Mouse (Mus musculus) liver, embryonic 13.5 days (tissue): ENCODE results near the gene Zbtb48. TPM values are rescaled to one million over a fixed set of nuclear protein-coding genes. Genes with fewer than 3 reads are reported as not detected.
A peak's percentile ranks its signal among the peaks of the same experiment; 100 is the strongest.

Experiments used
- ATAC-seq: fragments of 200-750 bp; cut with Nextera tagmentation; 2 replicates; pipeline ENCODE4 v1.8.0; 2017; ENCODE audit warnings: low read depth, mild to moderate bottlenecking, moderate number of reproducible peaks, moderate library complexity
- DNase-seq: peaks from one replicate; pipeline ENCODE4 v3.0.0; 2022
- H3K27ac ChIP-seq: fragments of 300-500 bp; sonication (generic); 2 replicates; pipeline ENCODE4 v1.5.1; 2015; ENCODE audit warnings: moderate library complexity, mild to moderate bottlenecking, inconsistent platforms
- H3K27me3 ChIP-seq: fragments of 300-500 bp; sonication (generic); 2 replicates; pipeline ENCODE4 v1.6.1; 2015; ENCODE audit warnings: mild to moderate bottlenecking, inconsistent platforms
- H3K36me3 ChIP-seq: fragments of 300-500 bp; sonication (generic); 2 replicates; pipeline ENCODE4 v1.6.1; 2015; ENCODE audit warnings: mild to moderate bottlenecking, inconsistent platforms
- H3K4me1 ChIP-seq: fragments of 300-500 bp; sonication (generic); replicated peaks from 2 replicates; pipeline ENCODE4 v1.6.1; 2015; ENCODE audit warnings: inconsistent platforms
- H3K4me2 ChIP-seq: fragments of 300-500 bp; sonication (generic); 2 replicates; pipeline ENCODE4 v1.6.1; 2015; ENCODE audit warnings: inconsistent platforms, mild to moderate bottlenecking, moderate library complexity
- H3K4me3 ChIP-seq: fragments of 300-500 bp; sonication (generic); replicated peaks from 2 replicates; pipeline ENCODE4 v1.5.1; 2015; ENCODE audit warnings: mild to moderate bottlenecking, inconsistent platforms
- H3K9ac ChIP-seq: fragments of 300-500 bp; sonication (generic); 2 replicates; pipeline ENCODE4 v1.6.1; 2015; ENCODE audit warnings: mild to moderate bottlenecking, inconsistent platforms
- H3K9me3 ChIP-seq: fragments of 300-500 bp; sonication (generic); replicated peaks from 2 replicates; pipeline ENCODE4 v1.6.1; 2016; ENCODE audit warnings: inconsistent platforms
- WGBS: fragments of 180-500 bp; shearing (Covaris S2); methylation state at CpG from one replicate; pipeline ENCODE4 v1.1.7; 2015; ENCODE audit not compliant: insufficient replicate concordance; 5-methylcytosine and 5-hydroxymethylcytosine counted together
- polyA plus RNA-seq: library from polyadenylated mRNA; unstranded; fragments of >200 nt; fragmentation: Nextera tagmentation; extraction: Ambion mirVana; gene quantifications from 2 replicates; pipeline ENCODE4 v1.2.1, GENCODE M21; 2015

The Zbtb48 gene
- polyA plus RNA-seq, 1 experiment from 2014 or later: 7.2 TPM

DNA sequence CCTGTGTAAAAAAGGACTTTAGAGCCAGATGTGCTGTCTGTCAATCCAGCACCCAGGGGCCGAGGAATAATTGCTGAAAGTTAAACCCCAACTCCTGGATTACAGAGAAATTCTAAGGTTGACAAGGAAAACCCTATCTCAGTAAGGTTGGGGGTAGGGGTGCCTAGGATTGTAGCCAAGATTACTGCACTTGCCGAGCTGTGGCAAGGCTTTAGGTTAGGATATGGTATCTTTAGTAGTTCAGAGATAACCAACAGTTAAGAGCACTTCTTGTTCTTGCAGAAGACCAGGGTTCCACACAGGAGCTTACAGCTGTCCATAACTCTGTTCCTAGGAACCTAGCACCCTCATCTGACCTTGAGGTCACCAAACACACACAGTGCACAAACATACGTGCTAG is 29.8 kb downstream of the Zbtb48 start:
- 49% methylated on average over 3 of the region's 3 CpGs for WGBS
- peak overlapping the region; percentile 97 for H3K4me3 ChIP-seq
- H3K9me3 ChIP-seq: no peaks in the 10 kb centered on the region
- H3K27ac ChIP-seq: peak overlapping the region; percentile 14; the same call in 1 of the 2 replicates
- H3K4me1 ChIP-seq: peaks cover 44% of the 10 kb centered on the region
- DNase-seq: no peak
- H3K9ac ChIP-seq: peak overlapping the region; percentile 92
- peak overlapping the region; percentile 73 for H3K4me2 ChIP-seq
- peaks cover 26% of the 10 kb centered on the region for H3K27me3 ChIP-seq
- no peak for ATAC-seq
- H3K36me3 ChIP-seq: peaks cover under 1% of the 10 kb centered on the region

DNA sequence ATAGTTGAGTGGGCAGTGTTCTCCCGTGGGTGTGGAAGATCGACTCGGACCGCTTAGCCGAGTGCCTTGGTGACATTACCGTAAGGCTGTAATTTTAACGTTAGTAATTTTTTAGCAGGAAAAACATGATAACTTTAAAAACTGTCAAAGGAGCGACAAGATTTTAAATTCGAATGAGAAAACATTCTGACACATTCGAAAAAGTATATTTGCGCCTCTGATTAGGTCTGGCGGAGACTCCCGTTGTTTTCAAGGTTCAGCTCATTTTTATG is 30.6 kb downstream of the Zbtb48 start:
- Histone ChIP-seq H3K27ac (peak overlapping the region; percentile 94), H3K4me3 (peak overlapping the region; percentile 97), H3K4me2 (peak overlapping the region; percentile 73), H3K36me3 (peaks cover 9% of the 10 kb centered on the region), H3K4me1 (peaks cover 44% of the 10 kb centered on the region), H3K9ac (peak overlapping the region; percentile 92), H3K27me3 (peaks cover 34% of the 10 kb centered on the region), H3K9me3 (no peaks in the 10 kb centered on the region)
- 2% methylated on average over 13 of the region's 13 CpGs for WGBS
- DNase-seq (no peak), ATAC-seq (no peak)

DNA sequence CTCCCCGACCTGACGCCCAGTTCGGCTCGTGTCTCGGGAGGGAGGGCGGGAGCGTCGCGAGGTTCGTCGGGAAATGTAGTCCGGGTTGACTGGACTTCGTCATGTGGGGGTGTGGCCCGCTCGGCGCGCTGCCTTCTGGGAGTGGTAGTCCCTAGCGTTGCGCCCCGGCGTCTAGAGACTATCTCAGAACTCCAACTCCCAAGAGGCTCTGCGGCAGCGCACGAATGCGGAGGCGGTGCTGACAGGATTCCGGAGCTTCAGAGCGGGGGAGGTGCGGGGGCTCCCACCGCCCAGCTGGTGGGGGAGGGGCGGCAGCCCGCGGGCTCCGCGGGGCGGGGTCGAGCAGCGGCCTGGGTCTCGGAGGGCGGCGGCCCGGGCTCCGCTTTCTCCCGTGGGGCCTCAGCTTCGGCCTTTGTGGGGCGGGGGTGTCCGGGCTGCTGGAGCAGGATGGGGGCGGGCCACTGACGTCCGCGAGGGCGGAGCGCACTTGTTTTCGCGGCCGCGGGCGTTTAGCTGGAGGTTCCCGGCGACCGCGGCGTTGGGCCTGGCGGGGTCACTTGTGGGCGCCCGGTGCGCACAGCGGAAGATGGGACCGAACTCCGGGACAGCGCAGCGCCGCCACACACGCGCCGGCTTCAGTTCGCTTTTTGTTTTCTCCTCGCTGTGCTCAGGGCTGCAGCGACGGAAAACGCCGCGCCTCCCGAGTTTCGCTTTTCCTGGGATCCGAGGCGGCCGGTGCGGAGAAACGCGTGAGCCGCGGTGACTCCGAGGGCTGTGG is 31.1 kb downstream of the Zbtb48 start, which contains the start of gene Phf13:
Phf13 (minus strand) TSS at position 86 of the 778 bp plus-strand sequence.
- peaks cover 39% of the 10 kb centered on the region for H3K27me3 ChIP-seq
- H3K27ac ChIP-seq: peak within 1 kb of the TSS; percentile 94
- peaks cover 14% of the 10 kb centered on the region for H3K36me3 ChIP-seq
- H3K4me3 ChIP-seq: peak within 1 kb of the TSS; percentile 97
- DNase-seq (peak; percentile 98), ATAC-seq (peak; percentile 94)
- H3K9me3 ChIP-seq: no peaks in the 10 kb centered on the region
- H3K4me1 ChIP-seq: peaks cover 44% of the 10 kb centered on the region
- H3K9ac ChIP-seq: peak within 1 kb of the TSS; percentile 94
- under 1% methylated on average over 87 of the region's 94 CpGs for WGBS
- H3K4me2 ChIP-seq: peak within 1 kb of the TSS; percentile 100

DNA sequence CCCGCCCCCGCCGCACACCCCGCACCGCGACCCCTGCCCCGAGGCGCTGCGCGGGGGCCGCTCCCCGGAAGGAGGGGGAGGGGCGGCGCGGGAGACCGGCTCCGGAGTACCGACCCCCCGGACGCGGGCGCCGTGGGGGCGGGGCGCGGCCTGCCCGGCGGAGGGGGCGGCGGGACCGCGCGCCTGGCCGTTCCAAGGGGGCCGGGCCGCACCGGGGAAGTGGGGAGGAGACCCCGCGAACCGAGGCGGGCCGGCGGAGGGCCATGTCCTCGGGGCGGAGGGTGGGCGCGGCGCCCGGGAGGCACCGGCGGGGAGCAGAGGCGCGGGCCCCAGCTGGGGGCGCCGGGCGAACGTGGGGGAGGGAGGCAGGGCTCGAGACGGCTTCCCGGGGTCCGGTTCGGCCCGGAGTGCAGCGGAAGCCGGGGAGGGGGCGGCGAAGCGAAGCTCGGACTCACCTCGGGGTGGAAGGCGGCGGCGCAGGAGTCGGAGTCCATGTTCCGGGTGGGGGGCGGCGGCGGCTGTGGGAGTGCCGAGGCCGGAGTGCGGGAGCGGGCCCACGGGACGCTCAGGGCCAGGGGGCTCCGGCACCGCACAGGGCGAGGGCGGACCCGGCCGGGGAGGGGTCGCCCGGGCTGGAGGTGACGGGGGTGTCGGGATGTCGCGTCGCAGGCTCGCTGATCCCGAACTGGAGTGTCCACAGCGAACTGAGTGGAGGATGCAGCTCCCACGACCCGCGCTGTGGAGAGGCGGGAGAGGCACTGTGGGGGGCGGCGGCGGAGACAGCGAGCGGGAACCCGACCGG is 31.9 kb downstream of the Zbtb48 start:
- peaks cover 22% of the 10 kb centered on the region for H3K36me3 ChIP-seq
- H3K27ac ChIP-seq: peak overlapping the region; percentile 80
- H3K4me1 ChIP-seq: peaks cover 44% of the 10 kb centered on the region
- no peaks in the 10 kb centered on the region for H3K9me3 ChIP-seq
- H3K27me3 ChIP-seq: peaks cover 43% of the 10 kb centered on the region
- DNase-seq: no peak
- H3K4me3 ChIP-seq: peak overlapping the region; percentile 97
- no peak; the same call in 1 of the 2 replicates for ATAC-seq
- WGBS: under 1% methylated on average over 90 of the region's 111 CpGs
- H3K9ac ChIP-seq: peak overlapping the region; percentile 94
- peak overlapping the region; percentile 100 for H3K4me2 ChIP-seq

DNA sequence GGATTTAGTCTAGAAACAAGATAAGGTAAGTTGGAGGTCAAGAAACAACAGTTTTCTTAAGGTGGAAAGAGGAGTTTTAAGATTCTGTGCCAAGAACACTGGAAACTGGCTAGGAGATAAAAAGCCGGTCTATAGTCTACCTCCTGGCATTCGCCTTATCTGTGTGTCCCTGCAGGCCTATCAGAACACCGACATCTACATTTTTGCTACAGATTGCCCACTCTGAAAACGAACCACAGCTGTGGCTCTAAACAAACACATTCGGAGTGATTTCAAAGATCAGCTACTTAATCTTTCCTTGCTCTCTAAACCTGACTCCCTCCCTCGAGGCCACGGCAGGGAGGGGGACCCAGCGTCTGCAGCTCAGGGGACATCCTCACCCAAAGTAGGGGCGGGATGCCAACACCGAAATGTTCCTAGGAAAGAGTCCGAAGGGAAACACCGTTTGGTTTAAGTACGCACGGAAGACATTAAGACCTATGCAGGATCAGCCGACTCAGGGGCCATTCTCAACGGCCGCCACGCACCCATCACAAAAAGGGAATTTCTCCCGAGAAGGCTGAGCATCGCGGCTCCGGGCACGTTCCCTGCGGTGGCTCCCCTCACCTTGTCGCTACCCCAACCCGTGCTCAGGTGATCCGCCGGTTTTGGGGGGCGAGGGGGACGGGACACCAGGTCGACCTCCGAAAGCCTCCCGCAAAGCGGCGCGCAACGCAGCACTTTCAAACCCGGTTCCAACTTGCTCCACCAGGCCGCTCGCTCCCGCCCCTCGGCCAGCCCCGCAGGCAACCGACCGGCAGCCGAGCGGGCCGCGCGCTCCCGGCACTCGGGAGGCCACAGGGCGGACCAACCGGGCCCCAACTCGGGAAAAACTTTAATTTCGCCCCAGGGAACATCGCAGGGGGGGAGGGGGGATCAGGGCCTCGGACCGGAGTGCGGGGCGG is 33.0 kb downstream of the Zbtb48 start:
- DNase-seq (no peak), ATAC-seq (no peak)
- peak overlapping the region; percentile 100 for H3K4me2 ChIP-seq
- H3K9ac ChIP-seq: peak overlapping the region; percentile 94
- no peaks in the 10 kb centered on the region for H3K9me3 ChIP-seq
- peaks cover 43% of the 10 kb centered on the region for H3K27me3 ChIP-seq
- WGBS: 3% methylated on average over 59 of the region's 61 CpGs
- peaks cover 27% of the 10 kb centered on the region for H3K36me3 ChIP-seq
- peak overlapping the region; percentile 97 for H3K4me3 ChIP-seq
- H3K4me1 ChIP-seq: peaks cover 44% of the 10 kb centered on the region
- H3K27ac ChIP-seq: peak overlapping the region; percentile 80

DNA sequence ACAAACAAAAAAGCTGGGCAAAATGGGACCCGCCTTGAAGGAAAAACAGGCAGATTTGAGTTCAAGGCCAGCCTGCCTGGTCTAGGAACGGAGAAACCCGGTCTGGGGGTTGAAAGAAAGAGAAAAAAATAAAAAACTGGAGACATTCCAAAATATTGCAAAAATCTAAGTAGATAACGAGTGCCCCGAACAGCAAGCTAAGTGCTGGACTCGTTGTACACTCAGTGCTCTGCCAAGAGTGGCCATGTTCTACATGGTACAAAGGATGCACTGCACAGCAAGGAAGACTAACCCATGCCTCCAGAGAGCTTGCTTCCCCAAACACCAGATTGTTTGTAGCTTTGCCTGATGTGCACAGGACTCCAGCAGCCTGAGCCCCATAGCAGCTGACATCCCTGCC is 34.4 kb downstream of the Zbtb48 start:
- no peaks in the 10 kb centered on the region for H3K9me3 ChIP-seq
- no peak overlapping the region for H3K4me2 ChIP-seq
- H3K4me1 ChIP-seq: peaks cover 49% of the 10 kb centered on the region
- no peak overlapping the region for H3K27ac ChIP-seq
- peaks cover 27% of the 10 kb centered on the region for H3K36me3 ChIP-seq
- DNase-seq (no peak), ATAC-seq (no peak)
- H3K27me3 ChIP-seq: peaks cover 43% of the 10 kb centered on the region
- no peak overlapping the region for H3K9ac ChIP-seq
- WGBS: 77% methylated on average over 6 of the region's 6 CpGs
- H3K4me3 ChIP-seq: no peak overlapping the region

DNA sequence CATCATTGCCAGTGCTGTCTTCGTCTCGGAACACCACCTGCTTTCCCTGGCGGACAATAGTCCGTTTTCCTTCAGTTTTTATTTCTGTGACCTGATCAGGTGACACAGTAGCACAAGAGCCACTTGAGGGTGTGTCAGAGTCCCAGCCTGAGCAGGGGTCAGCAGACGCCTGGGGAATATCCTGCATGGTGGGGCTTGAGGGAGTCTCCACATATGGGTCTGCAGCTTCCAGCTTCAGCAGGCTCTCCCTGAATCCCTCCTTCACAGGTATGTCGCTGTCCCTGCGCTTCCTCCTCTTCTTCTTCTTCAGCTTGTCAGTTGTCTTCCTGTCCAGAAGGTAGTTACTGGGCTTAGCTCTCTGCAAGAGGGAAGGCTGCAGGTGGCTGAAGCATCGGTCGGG is 35.4 kb downstream of the Zbtb48 start:
- DNase-seq (no peak), ATAC-seq (no peak)
- Histone ChIP-seq H3K4me3 (no peak overlapping the region), H3K36me3 (peaks cover 27% of the 10 kb centered on the region), H3K9me3 (no peaks in the 10 kb centered on the region), H3K9ac (no peak overlapping the region), H3K4me1 (peaks cover 49% of the 10 kb centered on the region), H3K27me3 (peaks cover 43% of the 10 kb centered on the region), H3K4me2 (no peak overlapping the region), H3K27ac (no peak overlapping the region)
- WGBS: 89% methylated on average over 9 of the region's 9 CpGs

DNA sequence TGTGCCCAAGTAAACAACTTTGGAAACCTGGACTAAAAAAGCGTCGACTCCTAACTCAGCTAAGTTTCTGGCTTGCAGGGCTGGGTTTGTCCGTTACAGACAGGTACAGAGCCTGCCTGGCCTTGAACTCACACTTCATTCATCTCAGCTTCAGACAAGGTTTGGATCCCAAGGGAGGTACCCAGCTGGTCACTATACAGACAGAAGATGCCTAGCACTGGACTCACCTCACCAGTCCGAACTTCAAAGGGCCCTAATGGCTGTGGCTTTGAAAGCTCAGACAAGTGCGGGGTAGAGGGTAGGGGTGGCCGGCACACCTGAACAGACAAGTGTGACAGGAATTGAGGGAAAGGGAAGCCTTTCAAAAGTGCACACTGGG is 38.4 kb downstream of the Zbtb48 start:
- H3K9me3 ChIP-seq: no peaks in the 10 kb centered on the region
- peaks cover 31% of the 10 kb centered on the region for H3K27me3 ChIP-seq
- H3K4me3 ChIP-seq: peak overlapping the region; percentile 76
- DNase-seq (no peak), ATAC-seq (peak; percentile 4)
- H3K36me3 ChIP-seq: peaks cover 30% of the 10 kb centered on the region
- H3K27ac ChIP-seq: no peak overlapping the region; the same call in 1 of the 2 replicates
- H3K4me1 ChIP-seq: peaks cover 44% of the 10 kb centered on the region
- peak overlapping the region; percentile 85 for H3K9ac ChIP-seq
- H3K4me2 ChIP-seq: peak overlapping the region; percentile 98
- 45% methylated on average over 6 of the region's 6 CpGs for WGBS

DNA sequence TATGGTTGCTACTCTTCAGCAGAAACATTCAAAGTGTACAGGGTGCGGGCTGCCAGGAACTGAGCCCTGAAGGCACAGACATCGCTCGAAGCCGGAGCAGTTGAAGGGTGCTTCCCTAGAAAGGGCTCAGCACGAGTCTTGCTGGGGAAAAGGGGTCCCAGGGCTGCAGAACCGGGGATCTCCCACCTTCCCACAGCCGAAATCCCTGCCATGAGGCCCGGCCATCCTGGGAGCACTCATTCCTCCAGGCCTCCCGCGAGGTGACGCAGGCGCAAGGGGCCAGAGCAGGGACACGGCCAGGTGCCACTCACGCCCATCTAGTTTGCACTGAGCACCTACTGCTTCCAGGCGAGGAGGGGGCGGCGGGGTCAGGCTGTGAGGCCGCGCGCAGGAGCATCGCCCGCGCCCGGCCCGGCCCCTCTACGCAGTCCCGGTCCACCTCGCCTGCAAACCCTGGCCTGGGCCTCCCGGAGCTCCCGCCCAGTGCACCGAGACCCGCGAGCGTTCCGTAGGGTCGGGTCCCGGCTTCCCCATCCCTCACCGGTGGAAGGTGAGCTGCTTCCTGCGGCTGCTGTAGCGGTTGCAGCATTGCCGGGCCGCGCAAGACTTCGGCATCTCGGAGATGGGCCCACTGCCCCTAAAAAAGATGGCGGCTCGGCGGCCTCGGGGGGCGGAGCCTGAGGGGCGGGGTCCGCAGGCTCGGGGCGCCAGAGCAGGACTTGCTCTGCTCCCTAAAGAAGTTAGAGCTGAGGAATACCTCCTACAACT is 38.9 kb downstream of the Zbtb48 start, which contains the start of gene Thap3:
Thap3 (minus strand) TSS at position 656 of the 768 bp plus-strand sequence.
- H3K4me1 ChIP-seq: peaks cover 44% of the 10 kb centered on the region
- H3K36me3 ChIP-seq: peaks cover 30% of the 10 kb centered on the region
- ATAC-seq: peak; percentile 78
- peak; percentile 68 for DNase-seq
- peak within 1 kb of the TSS; percentile 76 for H3K4me3 ChIP-seq
- H3K27ac ChIP-seq: peak within 1 kb of the TSS; percentile 78
- 1% methylated on average over 54 of the region's 54 CpGs for WGBS
- H3K9me3 ChIP-seq: no peaks in the 10 kb centered on the region
- peaks cover 25% of the 10 kb centered on the region for H3K27me3 ChIP-seq
- peak within 1 kb of the TSS; percentile 85 for H3K9ac ChIP-seq
- H3K4me2 ChIP-seq: peak within 1 kb of the TSS; percentile 98

DNA sequence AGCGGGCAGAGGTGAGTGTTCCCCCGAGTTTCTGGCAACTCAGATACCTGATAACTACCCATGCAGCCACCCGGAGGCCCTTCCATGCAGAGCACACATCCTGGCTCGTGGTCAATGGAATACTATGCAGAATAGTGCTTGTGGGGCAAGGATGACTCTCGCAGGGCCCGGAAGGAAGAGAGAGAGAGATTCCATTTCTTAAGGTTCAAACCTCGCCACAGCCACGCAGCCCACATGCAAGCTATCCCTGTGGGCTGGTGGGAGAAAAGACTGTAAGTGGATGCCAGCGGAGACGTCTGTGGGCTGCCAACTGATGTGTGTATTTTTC is 39.5 kb downstream of the Zbtb48 start:
- H3K27me3 ChIP-seq: peaks cover 20% of the 10 kb centered on the region
- peaks cover 45% of the 10 kb centered on the region for H3K4me1 ChIP-seq
- peak overlapping the region; percentile 76 for H3K4me3 ChIP-seq
- H3K4me2 ChIP-seq: peak overlapping the region; percentile 98
- peak overlapping the region; percentile 85 for H3K9ac ChIP-seq
- ATAC-seq (no peak), DNase-seq (no peak)
- peak overlapping the region; percentile 78; the same call in 1 of the 2 replicates for H3K27ac ChIP-seq
- peaks cover 31% of the 10 kb centered on the region for H3K36me3 ChIP-seq
- no peaks in the 10 kb centered on the region for H3K9me3 ChIP-seq
- 22% methylated on average over 10 of the region's 10 CpGs for WGBS
